Mouse (Mus musculus) brain, embryonic 14.5 days (tissue): ENCODE results near the gene Glo1. TPM values are rescaled to one million over a fixed set of nuclear protein-coding genes. Genes with fewer than 3 reads are reported as not detected.

Source experiments
- DNase-seq: peaks from one replicate; pipeline ENCODE4 v3.0.0-alpha.2; 2011; ENCODE audit warnings: low read depth
- CTCF ChIP-seq: fragments of 200-500 bp; IDR thresholded peaks from 2 replicates; pipeline ENCODE4 v1.5.1; 2012; ENCODE audit warnings: inconsistent platforms, mild to moderate bottlenecking, moderate library complexity, borderline replicate concordance; ENCODE audit not compliant: insufficient read depth, insufficient read length; ENCODE audit errors: extremely low read depth
- POLR2A ChIP-seq: fragments of 200-500 bp; IDR thresholded peaks from 2 replicates; pipeline ENCODE4 v1.6.1; 2012; ENCODE audit warnings: mild to moderate bottlenecking, inconsistent platforms, borderline replicate concordance; ENCODE audit not compliant: poor library complexity, insufficient read depth, insufficient read length, severe bottlenecking; ENCODE audit errors: extremely low read depth
- polyA plus RNA-seq: library from polyadenylated mRNA; depleted of rRNA; stranded (reverse); fragments of >200 nt; gene quantifications from 2 replicates; pipeline ENCODE4 v1.2.3, GENCODE M21; 2012

Glo1 gene
- polyA plus RNA-seq, 1 experiment: 74.8 TPM

- no peak for TF ChIP-seq CTCF
- TF ChIP-seq POLR2A: no peak
- no peak for DNase-seq
Observed at GRCm38 (mm10) chr17:30575121-30575904, 51.4 kb downstream of the Glo1 start.

- no peak for DNase-seq
- TF ChIP-seq POLR2A: no peak
- no peak for TF ChIP-seq CTCF
Observed at GRCm38 (mm10) chr17:30574783-30575075, 51.9 kb downstream of the Glo1 start.

- no peak for DNase-seq
- no peak for TF ChIP-seq POLR2A
- no peak for TF ChIP-seq CTCF
Observed at GRCm38 (mm10) chr17:30573990-30574782, 52.5 kb downstream of the Glo1 start.

- TF ChIP-seq CTCF (no peak), POLR2A (no peak)
- no peak for DNase-seq
Observed at GRCm38 (mm10) chr17:30570971-30571370, 55.7 kb downstream of the Glo1 start.

GRCm38 (mm10) chr17:30570173-30570572 lies 56.5 kb downstream of the Glo1 start:
- TF ChIP-seq CTCF (no peak), POLR2A (no peak)
- no peak for DNase-seq

- DNase-seq: no peak
- TF ChIP-seq CTCF (no peak), POLR2A (no peak)
Observed at GRCm38 (mm10) chr17:30568473-30568872, 58.2 kb downstream of the Glo1 start.

GRCm38 (mm10) chr17:30564971-30565370 lies 61.7 kb downstream of the Glo1 start:
- no peak for TF ChIP-seq CTCF
- TF ChIP-seq POLR2A: no peak
- no peak for DNase-seq

GRCm38 (mm10) chr17:30564407-30564806 lies 62.3 kb downstream of the Glo1 start:
- no peak for TF ChIP-seq CTCF
- TF ChIP-seq POLR2A: no peak
- DNase-seq: no peak

GRCm38 (mm10) chr17:30563484-30564075 lies 63.1 kb downstream of the Glo1 start:
- no peak for TF ChIP-seq CTCF
- no peak for TF ChIP-seq POLR2A
- no peak for DNase-seq

- TF ChIP-seq POLR2A (no peak), CTCF (no peak)
- DNase-seq: no peak
Observed at GRCm38 (mm10) chr17:30562770-30563169, 63.9 kb downstream of the Glo1 start.

GRCm38 (mm10) chr17:30559536-30559935 lies 67.1 kb downstream of the Glo1 start:
- TF ChIP-seq CTCF: peak; percentile 53; the same call in 1 of the 2 replicates
- TF ChIP-seq POLR2A: no peak
- peak; percentile 35 for DNase-seq

GRCm38 (mm10) chr17:30558623-30559022 lies 68.0 kb downstream of the Glo1 start:
- no peak for TF ChIP-seq POLR2A
- no peak for TF ChIP-seq CTCF
- DNase-seq: no peak

- TF ChIP-seq POLR2A (no peak), CTCF (no peak)
Observed at GRCm38 (mm10) chr17:30556512-30556911, 70.2 kb downstream of the Glo1 start.

More at GRCm38 (mm10) chr17:30556512-30556911, 70.2 kb downstream of the Glo1 start:
- no peak for DNase-seq
